Mouse (Mus musculus): ENCODE results near the gene Vtn.
"Not testable (repeated sequence)": the region's sequence is repeated elsewhere in the genome, so short reads cannot be mapped to it uniquely, and the experiment has no call there.

Gene Vtn

DNA sequence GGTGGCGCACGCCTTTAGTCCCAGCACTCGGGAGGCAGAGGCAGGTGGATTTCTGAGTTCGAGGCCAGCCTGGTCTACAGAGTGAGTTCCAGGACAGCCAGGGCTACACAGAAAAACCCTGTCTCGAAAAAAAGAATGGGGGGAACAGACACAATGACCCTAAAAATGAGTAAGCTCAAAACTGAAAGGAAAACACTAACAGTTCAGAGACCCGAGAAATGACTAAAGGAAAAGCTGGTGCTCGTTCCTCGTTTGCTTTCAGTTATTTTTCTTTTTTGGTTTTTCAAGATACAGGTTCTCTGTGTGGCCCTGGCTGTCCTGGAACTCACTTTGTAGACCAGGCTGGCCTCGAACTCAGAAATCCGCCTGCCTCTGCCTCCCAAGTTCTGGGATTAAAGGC, 32.6 kb downstream of the Vtn start:
- DNase-seq (ENCODE audit: extremely low spot score, low spot score): not testable (repeated sequence)

- DNase-seq (ENCODE audit: extremely low spot score, low spot score): no peak
These were observed 35.6 kb downstream of the Vtn start for GRCm38 (mm10) chr11:78534516-78534915.

GRCm38 (mm10) chr11:78535376-78536079, 36.6 kb downstream of the Vtn start:
- DNase-seq (ENCODE audit: extremely low spot score, low spot score): no peak

GRCm38 (mm10) chr11:78536080-78536689, 37.3 kb downstream of the Vtn start, which contains the start of the genes Tnfaip1 and Ift20:
Gene Tnfaip1, minus strand, starts transcription at chr11:78536332.
Gene Ift20, plus strand, starts transcription at chr11:78536361.
- DNase-seq (ENCODE audit: extremely low spot score, low spot score): peak; percentile 95

DNA sequence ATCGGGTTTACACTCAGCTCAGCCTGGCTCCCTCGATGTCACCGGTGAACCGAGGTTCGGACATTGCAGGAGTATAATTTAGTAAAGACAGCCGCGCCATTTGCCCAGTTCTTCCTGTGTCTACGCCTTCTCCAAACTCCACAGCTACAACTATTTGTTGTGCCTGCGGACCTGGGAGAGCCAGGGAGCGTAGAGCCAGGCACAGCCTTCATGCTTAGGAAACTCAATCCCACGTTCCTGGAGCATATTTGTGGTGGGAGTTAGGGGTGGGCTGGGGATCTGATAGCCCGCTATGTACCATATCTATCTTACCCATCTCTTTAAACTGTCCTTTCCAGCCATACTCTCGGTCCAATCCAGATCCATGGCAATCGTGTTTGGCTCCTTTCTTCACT, 37.8 kb downstream of the Vtn start:
- no peak for DNase-seq (ENCODE audit: extremely low spot score, low spot score)

GRCm38 (mm10) chr11:78540358-78540757, 41.5 kb downstream of the Vtn start:
- no peak for DNase-seq (ENCODE audit: extremely low spot score, low spot score)

DNA sequence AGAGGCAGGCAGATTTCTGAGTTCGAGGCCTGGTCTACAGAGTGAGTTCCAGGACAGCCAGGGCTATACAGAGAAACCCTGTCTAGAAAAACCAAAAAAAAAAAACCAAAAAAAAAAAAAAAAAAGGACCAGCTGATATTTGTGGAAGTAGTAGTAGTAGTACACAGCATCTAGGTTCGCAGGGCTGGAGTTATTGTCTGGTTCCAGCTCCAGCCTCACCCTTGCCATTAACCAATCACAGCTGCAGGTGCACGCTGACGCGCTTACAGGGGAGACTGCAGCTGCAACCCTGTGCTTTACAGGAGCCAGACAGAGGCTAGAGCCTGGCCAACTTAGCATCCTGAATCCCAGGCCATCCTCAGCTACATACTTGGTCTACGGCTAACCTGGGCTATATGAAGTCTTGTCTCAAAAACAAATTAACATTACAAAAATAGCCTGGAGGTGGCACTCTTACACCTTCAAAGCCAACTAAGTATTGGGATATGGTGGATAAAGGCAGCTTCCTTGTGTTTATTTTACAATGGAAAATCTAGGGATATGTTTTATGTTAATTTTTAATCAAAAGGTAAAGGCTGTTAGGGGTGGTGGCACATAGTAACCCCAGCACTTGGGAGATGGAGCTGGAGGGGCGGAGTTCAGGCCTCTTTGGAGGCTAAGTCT, 45.7 kb downstream of the Vtn start:
- no peak for DNase-seq (ENCODE audit: extremely low spot score, low spot score)

DNA sequence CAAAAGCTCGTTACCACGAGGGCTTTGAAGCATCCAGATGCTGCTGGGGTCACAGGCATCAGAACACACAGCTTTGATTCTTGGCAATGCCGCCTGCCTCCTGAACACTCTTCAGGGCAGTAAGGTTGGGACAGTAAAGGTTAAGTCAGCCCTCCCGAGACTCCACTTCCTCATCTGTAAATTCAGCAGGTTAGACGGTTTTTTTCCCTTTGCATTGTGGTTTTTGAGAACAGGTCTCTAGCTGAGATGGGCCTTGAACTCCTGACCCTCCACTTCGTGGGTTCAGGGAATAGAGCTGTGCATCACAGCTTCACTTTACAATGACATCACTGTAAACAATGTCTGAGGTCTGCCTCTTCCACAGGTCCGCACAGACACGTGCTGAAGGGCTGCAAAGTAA, 46.3 kb downstream of the Vtn start:
- DNase-seq (ENCODE audit: extremely low spot score, low spot score): no peak

- no peak for DNase-seq (ENCODE audit: extremely low spot score, low spot score)
These were observed 49.0 kb downstream of the Vtn start for GRCm38 (mm10) chr11:78547718-78548460.

GRCm38 (mm10) chr11:78549491-78549987, 50.6 kb downstream of the Vtn start:
- DNase-seq (ENCODE audit: extremely low spot score, low spot score): no peak

DNA sequence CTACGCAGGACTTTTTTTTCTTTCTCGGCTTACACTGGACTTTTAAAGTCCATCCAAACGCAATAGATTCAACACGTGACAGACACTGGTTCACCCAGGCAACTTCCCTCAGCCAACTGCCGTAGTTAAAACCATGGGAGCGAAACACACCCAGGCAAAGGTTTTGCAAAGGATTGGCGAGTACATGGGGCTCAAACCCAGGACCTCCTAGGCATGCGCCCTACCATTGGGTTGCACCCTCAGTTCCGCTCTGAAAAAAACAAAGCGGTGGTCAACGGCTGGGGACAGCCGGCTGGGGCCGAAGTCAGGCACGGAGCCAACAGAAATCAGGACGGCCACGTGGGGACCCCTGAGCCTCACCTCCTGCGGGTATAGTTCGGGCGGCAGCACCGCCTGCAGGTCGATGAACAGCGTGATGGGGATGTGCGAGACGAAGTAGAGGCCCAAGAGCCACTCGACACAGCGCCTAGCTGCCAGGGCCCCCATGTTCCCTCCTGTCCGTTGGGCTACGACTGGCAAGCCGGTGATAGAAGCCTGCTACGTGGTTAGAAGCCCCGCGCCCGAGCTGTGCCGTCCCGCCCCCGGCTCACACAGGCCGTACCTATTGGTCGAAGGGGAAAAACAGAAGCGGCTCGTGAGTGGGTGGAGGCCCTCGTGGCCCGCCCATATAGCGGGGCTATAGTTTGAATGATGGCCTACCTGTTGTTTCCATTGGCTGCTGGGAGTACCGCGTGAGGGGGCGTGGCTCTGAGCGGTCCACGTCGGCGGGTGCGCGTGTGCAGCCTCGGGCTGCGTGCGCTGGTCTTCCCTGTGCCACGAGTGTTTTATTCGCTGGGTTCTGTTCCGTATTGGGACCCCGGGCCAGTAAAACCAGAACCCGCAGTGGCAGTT, 51.5 kb downstream of the Vtn start, which contains the start of gene Tmem97:
Gene Tmem97, minus strand, starts transcription at position 610 of the 891 bp plus-strand sequence.
- DNase-seq (ENCODE audit: extremely low spot score, low spot score): peak; percentile 94

GRCm38 (mm10) chr11:78551059-78551398, 52.1 kb downstream of the Vtn start:
- DNase-seq (ENCODE audit: extremely low spot score, low spot score): peak; percentile 30
